Mouse (Mus musculus) liver, embryonic 14.5 days (tissue): Measurements from ENCODE around the gene Ccdc146. TPM values are rescaled to one million over a fixed set of nuclear protein-coding genes. Genes with fewer than 3 reads are reported as not detected.

Source experiments
- ATAC-seq: fragments of 200-750 bp; cut with Nextera tagmentation; 2 replicates; pipeline ENCODE4 v1.8.0; 2017; ENCODE audit warnings: moderate number of reproducible peaks, mild to moderate bottlenecking, moderate library complexity; ENCODE audit not compliant: insufficient read depth
- DNase-seq, 3 experiments: peaks; one replicate each; pipeline ENCODE4 v3.0.0-alpha.2; 2012 to 2013; ENCODE audit warnings: low read depth in 3 of 3, low spot score in 3 of 3
- H3K27ac ChIP-seq: fragments of 300-500 bp; sonication (generic); 2 replicates; pipeline ENCODE4 v1.5.1; 2014; ENCODE audit warnings: moderate library complexity, mild to moderate bottlenecking, control low read depth, inconsistent platforms
- H3K27me3 ChIP-seq: fragments of 300-500 bp; sonication (generic); 2 replicates; pipeline ENCODE4 v1.6.1; 2014; ENCODE audit warnings: mild to moderate bottlenecking, low read length, moderate library complexity; ENCODE audit not compliant: control insufficient read depth, insufficient read depth
- H3K36me3 ChIP-seq: fragments of 300-500 bp; sonication (generic); replicated peaks from 2 replicates; pipeline ENCODE4 v1.6.1; 2014; ENCODE audit warnings: low read depth; ENCODE audit not compliant: control insufficient read depth, insufficient read depth
- H3K4me1 ChIP-seq, 2 experiments: fragments of 200-500 bp in 1 of 2; fragments of 300-500 bp in 1 of 2; sonication (generic) in 1 of 2; replicated peaks; 2 replicates each; pipeline ENCODE4 v1.6.1; 2012 to 2014; ENCODE audit warnings: antibody characterized with exemption in 1 of 2, inconsistent platforms in 1 of 2, low read length in 1 of 2; ENCODE audit not compliant: control insufficient read depth in 2 of 2, insufficient read depth in 2 of 2
- H3K4me2 ChIP-seq: fragments of 300-500 bp; sonication (generic); 2 replicates; pipeline ENCODE4 v1.6.1; 2014; ENCODE audit warnings: low read depth, mild to moderate bottlenecking, control low read depth, moderate library complexity
- H3K4me3 ChIP-seq, 2 experiments: fragments of 200-500 bp in 1 of 2; fragments of 300-500 bp in 1 of 2; sonication (generic) in 1 of 2; 2 replicates each; pipeline ENCODE4 v1.5.1; 2012 to 2014; ENCODE audit warnings: low read depth in 2 of 2, low read length in 2 of 2, mild to moderate bottlenecking in 2 of 2, control low read depth in 1 of 2, inconsistent platforms in 1 of 2, moderate library complexity in 1 of 2; ENCODE audit not compliant: insufficient read depth in 1 of 2
- H3K9ac ChIP-seq: fragments of 300-500 bp; sonication (generic); replicated peaks from 2 replicates; pipeline ENCODE4 v1.6.1; 2014; ENCODE audit warnings: mild to moderate bottlenecking, control low read depth, moderate library complexity
- H3K9me3 ChIP-seq: fragments of 300-500 bp; sonication (generic); 2 replicates; pipeline ENCODE4 v1.6.1; 2016; ENCODE audit warnings: low read length, mixed read lengths; ENCODE audit not compliant: control insufficient read depth
- CTCF ChIP-seq: IDR thresholded peaks from 2 replicates; pipeline ENCODE4 v1.5.1; 2016; ENCODE audit warnings: antibody characterized with exemption, low read depth, control low read depth
- EP300 ChIP-seq: IDR thresholded peaks from 2 replicates; pipeline ENCODE4 v1.6.1; 2016; ENCODE audit warnings: antibody characterized with exemption, low read depth
- WGBS: fragments of 180-500 bp; shearing (Covaris S2); extraction: QIAGEN DNeasy Blood & Tissue Kit; methylation state at CpG from one replicate; pipeline ENCODE4 v1.1.7; 2014; ENCODE audit not compliant: insufficient replicate concordance; 5-methylcytosine and 5-hydroxymethylcytosine counted together
- polyA plus RNA-seq, 2 experiments: library from polyadenylated mRNA; depleted of rRNA in 1 of 2; stranded (reverse) in 1 of 2; unstranded in 1 of 2; fragments of >200 nt; fragmentation: Nextera tagmentation in 1 of 2; extraction: Ambion mirVana in 1 of 2; gene quantifications; 2 replicates each; pipeline versions ENCODE4 v1.2.1 to v1.2.3; 2012 to 2014

Gene Ccdc146
- polyA plus RNA-seq, 2 experiments: 0.04 TPM; not detected in 1

DNA sequence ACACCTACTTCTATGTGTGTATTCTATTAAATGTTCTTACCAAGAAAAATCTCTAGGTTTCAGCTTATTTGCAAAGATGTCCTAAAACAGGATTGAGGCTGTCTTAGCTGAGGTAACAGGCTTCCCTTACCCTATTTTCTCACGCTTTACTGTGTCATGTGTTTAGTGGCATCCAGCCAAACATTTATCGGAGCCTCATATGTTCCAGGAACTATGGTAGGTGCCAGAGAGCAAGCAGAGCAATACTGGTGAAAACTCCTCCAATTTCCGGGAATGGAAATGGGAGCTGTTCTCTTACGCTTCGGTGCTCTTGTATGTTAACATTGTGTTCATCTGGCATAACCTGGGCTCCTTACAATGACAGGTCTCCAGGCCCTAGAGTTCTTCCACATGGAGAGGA, 92.8 kb downstream of the Ccdc146 start:
- ATAC-seq: no peak
- 73% methylated on average over 5 of the region's 5 CpGs for WGBS
- H3K4me3 ChIP-seq: no peak overlapping the region
- H3K9ac ChIP-seq: no peak overlapping the region
- no peak overlapping the region for H3K4me2 ChIP-seq
- no peaks in the 10 kb centered on the region for H3K27me3 ChIP-seq
- DNase-seq: no peak
- H3K4me1 ChIP-seq: 0 out of 4 replicates have a peak, but pooled peaks cover 0 to 1% of the 10 kb centered on the region in 2 experiments
- no peak overlapping the region for H3K27ac ChIP-seq
- no peaks in the 10 kb centered on the region for H3K9me3 ChIP-seq
- no peak for TF ChIP-seq EP300
- TF ChIP-seq CTCF: no peak
- no peaks in the 10 kb centered on the region for H3K36me3 ChIP-seq

DNA sequence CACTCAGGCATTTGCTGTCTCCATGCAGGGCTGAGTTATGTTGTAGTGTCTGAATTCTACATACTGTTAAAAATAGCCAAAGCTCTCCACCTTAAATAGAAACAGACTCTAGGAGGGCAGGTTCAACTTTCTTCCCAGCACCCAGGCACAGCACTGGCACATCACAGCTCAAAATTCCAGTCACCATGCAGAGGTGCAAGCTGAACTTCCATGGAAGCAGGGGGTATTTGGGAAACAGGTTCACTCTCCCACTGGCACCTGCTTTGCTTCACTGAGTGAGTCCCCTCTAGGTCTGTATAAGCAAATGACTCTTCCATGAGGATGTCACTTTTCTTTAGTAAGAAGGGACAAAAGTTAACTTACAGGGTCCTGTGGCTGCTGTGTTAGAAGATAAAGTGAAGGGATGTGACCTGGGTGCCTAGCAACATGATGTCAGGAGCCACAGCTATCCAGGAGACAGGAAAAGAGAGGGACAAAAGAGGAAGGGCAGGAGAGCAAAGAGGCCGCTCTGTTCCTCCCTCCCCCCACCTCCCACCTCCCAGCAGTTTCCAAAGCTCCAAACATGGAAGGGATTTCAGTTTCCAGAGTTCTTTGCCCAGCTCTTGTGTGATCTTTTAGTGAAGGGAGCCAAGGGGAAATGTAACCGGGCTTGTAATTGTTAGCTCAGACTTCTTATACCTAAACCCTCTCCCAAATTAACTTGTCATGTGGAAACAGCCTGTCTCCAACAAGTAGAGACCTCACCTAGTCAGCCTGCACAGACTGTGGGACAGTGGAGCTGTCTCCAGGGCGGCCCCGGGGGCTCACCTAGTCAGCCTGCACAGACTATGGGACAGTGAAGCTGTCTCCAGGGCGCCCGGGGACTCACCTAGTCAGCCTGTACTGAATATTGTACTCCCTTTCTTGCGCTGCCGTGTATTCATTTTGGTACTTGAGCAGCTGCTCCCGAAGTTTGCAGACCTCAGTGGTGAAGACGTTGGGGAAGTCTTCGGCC, 94.5 kb downstream of the Ccdc146 start:
- no peaks in the 10 kb centered on the region for H3K9me3 ChIP-seq
- H3K27ac ChIP-seq: no peak overlapping the region
- no peaks in the 10 kb centered on the region for H3K36me3 ChIP-seq
- no peaks in the 10 kb centered on the region for H3K27me3 ChIP-seq
- H3K4me3 ChIP-seq: no peak overlapping the region
- 42% methylated on average over 11 of the region's 11 CpGs for WGBS
- TF ChIP-seq EP300 (no peak), CTCF (no peak)
- DNase-seq (no peak), ATAC-seq (no peak)
- no peak overlapping the region for H3K4me2 ChIP-seq
- H3K9ac ChIP-seq: no peak overlapping the region
- H3K4me1 ChIP-seq: 0 out of 4 replicates have a peak, but pooled peaks cover 0 to 1% of the 10 kb centered on the region in 2 experiments

DNA sequence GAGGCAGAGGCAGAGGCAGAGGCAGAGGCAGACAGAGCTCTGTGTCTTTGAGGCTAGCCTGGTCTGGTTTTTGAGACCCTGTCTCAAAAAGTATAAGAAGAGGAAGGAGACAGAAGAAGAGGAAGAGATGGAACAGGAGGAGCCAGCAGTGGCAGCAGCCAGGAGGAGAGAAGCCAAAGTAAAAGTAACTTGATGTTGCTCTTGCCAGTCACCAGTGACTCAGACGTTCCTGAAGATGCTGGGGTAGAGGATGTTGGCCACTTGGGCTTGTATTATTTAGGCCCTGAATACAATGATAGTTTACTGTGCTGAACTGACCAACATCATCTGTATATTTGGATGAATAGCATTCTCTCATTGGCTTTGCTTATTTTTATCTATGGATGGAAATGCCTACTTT, 95.9 kb downstream of the Ccdc146 start:
- H3K27me3 ChIP-seq: no peaks in the 10 kb centered on the region
- no peaks in the 10 kb centered on the region for H3K9me3 ChIP-seq
- WGBS: 21% methylated on average over 1 of the region's 1 CpGs
- DNase-seq: no peak
- no peak overlapping the region for H3K9ac ChIP-seq
- H3K36me3 ChIP-seq: no peaks in the 10 kb centered on the region
- no peak for ATAC-seq
- no peak overlapping the region for H3K4me2 ChIP-seq
- no peak overlapping the region for H3K4me3 ChIP-seq
- TF ChIP-seq EP300 (no peak), CTCF (no peak)
- 0 out of 4 replicates have a peak, but pooled peaks cover 0 to 1% of the 10 kb centered on the region in 2 experiments for H3K4me1 ChIP-seq
- no peak overlapping the region for H3K27ac ChIP-seq

DNA sequence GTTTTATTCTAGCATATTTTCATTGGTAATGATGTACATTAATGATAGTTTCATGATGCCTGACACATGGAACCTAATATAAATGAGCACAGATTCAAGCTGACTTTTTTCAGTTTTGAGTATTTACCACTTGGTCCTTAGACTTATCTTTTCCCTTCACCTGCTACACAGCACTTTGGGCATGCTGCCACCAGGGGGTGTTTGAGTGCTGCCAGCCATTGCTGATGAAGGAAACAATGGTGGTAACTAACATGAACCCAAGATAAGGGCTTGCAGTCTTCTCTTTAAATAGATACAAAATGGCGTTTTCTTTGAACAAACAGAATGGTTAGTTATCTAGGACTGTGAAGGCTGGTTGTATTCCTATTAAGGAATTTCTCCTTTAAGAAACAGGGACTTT, 98.0 kb downstream of the Ccdc146 start:
- no peaks in the 10 kb centered on the region for H3K27me3 ChIP-seq
- 0 out of 4 replicates have a peak, but pooled peaks cover 0 to 1% of the 10 kb centered on the region in 2 experiments for H3K4me1 ChIP-seq
- H3K9me3 ChIP-seq: no peaks in the 10 kb centered on the region
- no peak overlapping the region for H3K4me2 ChIP-seq
- H3K9ac ChIP-seq: no peak overlapping the region
- TF ChIP-seq EP300 (no peak), CTCF (peak; percentile 77)
- no peak overlapping the region for H3K27ac ChIP-seq
- H3K36me3 ChIP-seq: no peaks in the 10 kb centered on the region
- DNase-seq (peak; percentile 14 to 30 (median 23)), ATAC-seq (no peak)
- no peak overlapping the region for H3K4me3 ChIP-seq
- 7% methylated on average over 1 of the region's 1 CpGs for WGBS

DNA sequence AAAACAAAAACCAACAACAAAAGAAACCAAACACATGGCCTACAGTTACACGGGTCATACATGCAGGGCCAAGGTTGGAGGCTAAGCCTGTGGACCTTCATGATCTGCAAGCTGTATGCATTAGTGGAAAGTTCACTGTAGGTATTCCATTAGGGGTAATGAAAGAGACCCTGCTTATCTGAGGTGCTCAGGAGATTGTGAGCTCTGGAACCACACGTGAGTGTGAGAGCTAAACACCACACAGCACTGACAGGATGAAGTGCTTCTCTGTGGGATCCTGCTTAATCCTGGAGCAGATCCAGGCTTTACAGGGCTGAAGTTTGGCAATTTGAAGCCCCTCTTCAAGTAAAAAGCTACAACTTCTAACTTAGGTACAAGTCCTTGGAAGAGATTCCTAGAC, 104.3 kb downstream of the Ccdc146 start:
- no peak overlapping the region for H3K27ac ChIP-seq
- H3K9me3 ChIP-seq: no peaks in the 10 kb centered on the region
- no peak overlapping the region for H3K9ac ChIP-seq
- no peaks in the 10 kb centered on the region for H3K27me3 ChIP-seq
- TF ChIP-seq CTCF (no peak), EP300 (no peak)
- DNase-seq: no peak
- H3K4me2 ChIP-seq: no peak overlapping the region
- 56% methylated on average over 2 of the region's 2 CpGs for WGBS
- H3K4me3 ChIP-seq: no peak overlapping the region
- no peaks in the 10 kb centered on the region for H3K4me1 ChIP-seq
- no peaks in the 10 kb centered on the region for H3K36me3 ChIP-seq
- ATAC-seq: no peak
